Mouse (Mus musculus) kidney, adult 2 months (tissue): Measurements from ENCODE around the gene Acvr1.

Experiments
- CTCF ChIP-seq: fragments of 200-500 bp; conservative IDR thresholded peaks from 2 replicates; pipeline ENCODE4 v1.5.1; 2011; ENCODE audit warnings: low read depth, mild to moderate bottlenecking, control low read depth, low read length, moderate library complexity, mixed read lengths; ENCODE audit not compliant: insufficient read depth, insufficient read length
- POLR2A ChIP-seq: fragments of 200-500 bp; IDR thresholded peaks from one replicate; pipeline ENCODE4 v1.6.1; 2011; ENCODE audit warnings: low read depth, low read length, control low read depth

- TF ChIP-seq CTCF (no peak), POLR2A (no peak)
Measured at GRCm38 (mm10) chr2:58454095-58454865, 112.7 kb downstream of the Acvr1 start.
